Mouse (Mus musculus) thymus, postnatal 4 days (tissue): ENCODE data around the gene Mvb12a.

Experiments used
- DNase-seq: peaks from one replicate; pipeline ENCODE4 v3.0.0; 2021

The Mvb12a gene

GRCm38 (mm10) chr8:71527162-71527870 is 15.4 kb upstream of the Mvb12a start:
- no peak for DNase-seq

DNA sequence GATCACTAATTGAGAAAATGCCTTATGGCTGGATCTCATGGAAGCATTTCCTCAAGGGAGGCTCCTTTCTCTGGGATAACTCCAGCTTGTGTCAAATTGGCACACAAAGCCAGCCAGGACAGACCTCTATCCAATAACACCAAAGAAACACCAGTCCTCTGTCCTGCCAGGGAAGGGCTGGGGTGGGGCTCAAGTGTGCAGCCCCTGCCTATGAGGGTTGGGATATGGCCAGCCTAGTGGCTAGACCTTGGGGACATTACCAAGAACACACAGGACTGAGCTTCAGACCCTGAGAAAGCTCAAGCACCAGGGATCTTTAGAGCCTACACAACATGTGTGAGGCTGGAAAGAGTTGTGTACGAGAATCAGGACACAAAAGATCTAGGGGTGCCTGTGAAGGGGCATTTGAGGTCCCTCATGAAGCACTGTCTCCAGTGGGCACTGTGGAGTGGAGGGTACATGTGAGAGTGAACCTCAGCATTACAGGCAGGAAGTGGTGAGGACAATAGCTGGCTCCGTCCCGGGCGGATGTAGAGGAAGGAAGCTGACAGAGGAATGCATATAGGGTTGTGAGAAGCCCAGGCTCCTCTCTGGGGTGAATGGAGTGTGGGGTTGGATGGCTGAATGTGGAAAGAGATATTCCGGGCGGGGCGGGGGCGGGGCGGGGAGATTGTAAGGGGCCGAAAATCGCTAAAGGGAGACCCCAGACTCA is 14.2 kb upstream of the Mvb12a start:
- DNase-seq, result peak; percentile 66

DNA sequence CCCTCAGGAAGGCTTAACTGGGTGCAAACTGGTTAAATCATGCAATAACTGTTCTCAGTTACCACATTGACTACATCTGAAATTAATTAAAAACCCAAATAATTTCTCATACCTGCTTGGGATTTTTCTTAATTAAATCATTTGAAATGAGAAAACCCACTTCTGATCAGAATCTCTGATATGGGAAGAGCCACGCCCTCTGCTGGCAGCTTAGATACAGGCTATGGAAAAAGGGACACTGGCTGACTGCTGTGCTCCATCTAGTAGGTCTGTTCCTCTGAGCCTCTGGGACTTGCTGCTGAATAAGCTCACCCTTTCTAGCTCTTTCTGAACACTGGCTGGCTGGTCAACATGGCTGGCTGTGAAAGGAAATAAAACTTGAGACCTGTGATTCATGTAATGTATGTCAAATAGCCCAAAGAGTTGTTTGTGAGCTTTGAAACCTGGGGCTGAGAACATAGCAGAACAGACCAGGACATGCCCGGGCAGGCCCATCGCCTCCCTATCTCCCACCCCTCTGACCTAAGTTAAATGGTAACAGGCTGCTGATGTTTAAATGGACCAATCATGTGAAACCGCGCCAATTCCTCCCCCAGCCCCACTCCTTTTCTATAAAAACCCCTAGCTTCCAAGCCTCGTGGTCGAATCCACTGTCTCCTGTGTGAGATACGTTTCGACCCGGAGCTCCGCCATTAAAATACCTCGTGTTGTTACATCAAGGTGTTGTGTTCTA is 11.8 kb upstream of the Mvb12a start:
- DNase-seq, result peak; percentile 55

DNA sequence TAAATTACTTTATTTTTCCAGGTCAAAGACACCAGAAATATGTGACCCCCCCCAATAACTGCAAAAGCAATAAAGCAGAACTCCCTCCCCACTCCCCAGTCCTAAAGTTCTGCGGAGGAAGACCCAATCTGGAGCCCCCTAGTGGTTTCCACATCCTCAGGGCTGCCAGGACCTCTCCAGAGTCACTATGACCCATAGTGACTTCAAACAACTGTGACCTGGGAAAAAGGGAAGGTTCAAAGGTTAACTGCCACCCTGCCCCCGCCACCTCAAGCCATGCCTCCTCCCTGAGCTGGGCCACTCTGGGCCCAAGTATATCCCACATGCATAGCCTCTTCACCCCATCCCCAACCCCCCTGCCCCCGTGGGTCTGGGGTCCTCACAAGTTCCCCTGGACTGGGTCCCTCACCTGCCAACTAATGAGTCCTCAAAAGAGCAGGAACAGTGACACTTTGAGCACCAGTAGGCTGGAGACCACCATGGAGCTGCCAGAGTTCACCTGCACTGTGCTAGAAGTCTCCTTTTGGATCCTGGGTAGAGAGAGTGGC is 8.4 kb upstream of the Mvb12a start:
- DNase-seq, result no peak

DNA sequence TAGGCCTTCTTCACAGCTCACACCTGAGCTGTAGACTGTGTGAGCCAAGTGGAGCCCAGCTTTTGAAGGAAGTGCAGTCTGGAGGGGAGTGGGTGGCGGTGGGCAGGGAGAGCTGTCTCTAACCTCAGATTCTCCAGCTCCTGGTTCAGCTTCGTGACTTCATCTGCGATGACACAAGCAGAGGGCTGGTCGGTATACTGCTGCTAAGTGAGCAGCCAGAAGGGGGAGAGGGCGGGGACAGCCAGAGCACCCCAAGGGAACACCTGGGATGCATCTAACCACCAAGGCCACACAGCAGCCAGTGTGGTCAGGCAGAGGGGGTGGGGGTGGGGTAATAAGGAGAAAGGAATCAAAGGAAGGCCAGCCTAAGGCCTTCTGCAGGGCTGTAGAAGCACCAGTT is 7.1 kb upstream of the Mvb12a start:
- DNase-seq, result peak; percentile 70

DNA sequence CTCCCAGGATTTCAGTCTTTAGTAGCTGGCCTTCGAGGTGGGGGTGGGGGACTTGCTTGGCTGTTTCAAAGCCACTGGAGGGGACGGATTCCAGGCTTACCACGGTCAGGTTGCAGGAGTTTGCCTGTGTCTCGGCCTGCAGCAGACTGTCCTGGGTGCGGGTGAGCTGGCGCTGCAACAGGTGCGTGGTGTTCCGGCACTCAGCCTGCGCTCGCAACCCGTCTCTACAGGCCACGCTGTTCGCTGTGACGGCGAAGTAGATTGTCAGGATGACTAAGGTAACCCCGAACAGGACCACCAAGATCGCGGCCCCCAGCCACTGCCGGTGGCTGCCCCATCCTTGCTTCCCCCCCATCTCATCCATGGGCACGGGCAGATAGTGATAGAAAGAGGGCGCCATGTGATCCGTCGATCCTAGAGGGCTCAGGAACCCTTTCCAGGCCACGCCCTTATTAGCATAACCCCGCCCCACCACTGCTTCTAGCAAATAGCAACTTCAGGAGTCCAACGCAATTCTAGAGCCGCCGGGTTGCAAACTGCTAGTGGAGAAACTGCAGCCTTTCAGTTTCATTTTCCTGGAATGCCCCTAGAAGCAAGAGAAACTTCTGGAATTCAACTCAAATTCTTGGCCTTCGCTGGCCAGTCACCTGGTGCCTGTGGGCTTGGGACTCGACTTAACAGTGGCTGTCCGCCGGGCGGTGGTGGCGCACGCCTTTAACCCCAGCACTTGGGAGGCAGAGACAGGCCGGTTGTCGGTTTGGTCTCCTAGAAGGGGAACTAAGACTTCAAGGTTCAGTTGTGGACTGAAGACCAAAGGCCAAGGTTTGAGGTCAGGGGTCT is 5.5 kb upstream of the Mvb12a start, which contains the start of gene Bst2:
TSS of gene Bst2 (minus strand) at position 429 of the 840 bp plus-strand sequence.
- peak; percentile 89 for DNase-seq

- DNase-seq, result no peak
These were observed 1.0 kb downstream of the Mvb12a start for GRCm38 (mm10) chr8:71543755-71544154.

DNA sequence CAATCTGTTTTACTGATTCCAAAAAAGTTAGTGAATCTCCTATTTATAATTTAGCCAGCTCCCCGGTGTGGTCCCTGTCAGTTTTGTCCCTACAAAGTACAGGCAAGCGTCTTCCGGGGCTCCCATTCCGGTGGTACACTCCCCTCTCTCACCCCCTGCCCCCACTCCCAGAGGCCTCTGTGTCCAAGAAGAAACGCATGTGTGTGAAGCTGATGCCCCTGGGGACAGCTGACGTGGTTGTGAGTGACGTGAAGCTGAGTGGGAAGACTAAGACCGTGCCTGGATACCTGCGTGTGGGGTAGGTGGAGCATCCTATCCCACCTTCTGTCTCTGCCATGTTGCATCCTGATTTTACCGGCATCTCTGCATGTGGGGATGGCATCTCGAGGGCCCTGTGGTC is 2.3 kb downstream of the Mvb12a start:
- no peak for DNase-seq

DNA sequence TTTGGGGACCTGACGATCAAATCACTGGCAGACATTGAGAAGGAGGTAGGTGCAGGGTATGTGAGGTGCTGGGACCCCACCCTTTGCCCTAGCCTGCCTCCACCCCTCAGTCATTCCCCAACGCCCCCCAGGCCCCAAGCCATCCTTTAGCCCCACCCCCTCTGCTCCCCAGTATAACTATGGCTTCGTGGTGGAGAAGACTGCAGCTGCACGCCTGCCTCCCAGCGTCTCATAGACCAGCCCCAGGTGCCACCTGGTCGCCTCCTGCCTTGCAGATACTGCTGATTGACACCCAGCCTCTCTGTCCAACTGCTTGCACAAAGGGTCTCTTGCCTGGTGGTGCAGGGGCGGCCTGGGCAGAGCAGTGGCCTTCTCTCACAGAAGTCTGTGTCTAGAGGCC is 4.9 kb downstream of the Mvb12a start:
- DNase-seq, result peak; percentile 84

- DNase-seq, result peak; percentile 53
These were observed 8.0 kb downstream of the Mvb12a start for GRCm38 (mm10) chr8:71550754-71551153.

DNA sequence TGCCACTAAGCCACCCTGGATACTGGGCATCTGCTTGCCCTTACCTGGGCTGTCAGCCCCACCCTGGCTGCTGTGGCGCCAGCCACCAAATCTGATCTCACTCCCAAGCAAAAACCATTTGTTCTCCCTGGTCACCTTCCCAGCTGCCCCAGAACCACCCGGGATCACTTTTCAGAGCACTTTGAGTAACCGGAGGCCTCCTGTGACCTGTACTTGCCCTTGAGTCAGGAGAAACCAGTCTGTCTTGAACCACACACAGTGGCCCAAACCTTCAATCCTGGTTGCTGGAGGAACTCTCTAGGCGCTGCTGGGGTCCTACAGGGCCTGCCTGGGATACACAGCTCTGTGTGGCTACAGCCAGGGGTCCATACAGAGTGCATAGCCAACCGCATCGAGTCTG is 10.0 kb downstream of the Mvb12a start:
- no peak for DNase-seq

DNA sequence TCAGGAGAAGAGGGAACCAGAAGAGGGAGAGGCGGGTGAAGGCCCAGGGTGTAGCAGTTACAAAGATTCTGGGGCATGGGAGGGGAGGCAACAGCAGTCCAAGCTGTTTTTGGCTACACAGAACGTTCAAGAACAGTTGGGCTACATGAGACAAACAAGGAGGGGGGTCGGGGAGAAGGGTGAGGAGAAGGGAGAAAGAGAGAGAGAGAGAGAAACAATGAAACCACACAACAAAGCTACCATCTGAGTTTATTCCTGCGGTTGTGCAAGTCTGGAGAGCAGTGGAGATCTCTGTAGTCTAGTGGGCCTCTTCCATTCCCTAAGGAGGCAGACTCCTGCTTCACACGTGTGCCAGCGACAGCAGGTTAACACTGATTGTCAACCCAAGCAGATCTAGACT is 11.3 kb downstream of the Mvb12a start:
- DNase-seq, result no peak

GRCm38 (mm10) chr8:71554644-71555043 is 11.9 kb downstream of the Mvb12a start:
- no peak for DNase-seq

GRCm38 (mm10) chr8:71558071-71558957 is 15.6 kb downstream of the Mvb12a start, which contains the start of gene Tmem221:
Tmem221 (minus strand) TSS chr8:71558871.
- DNase-seq, result peak; percentile 82

- DNase-seq, result peak; percentile 93
These were observed 16.4 kb downstream of the Mvb12a start for GRCm38 (mm10) chr8:71558958-71559690.

DNA sequence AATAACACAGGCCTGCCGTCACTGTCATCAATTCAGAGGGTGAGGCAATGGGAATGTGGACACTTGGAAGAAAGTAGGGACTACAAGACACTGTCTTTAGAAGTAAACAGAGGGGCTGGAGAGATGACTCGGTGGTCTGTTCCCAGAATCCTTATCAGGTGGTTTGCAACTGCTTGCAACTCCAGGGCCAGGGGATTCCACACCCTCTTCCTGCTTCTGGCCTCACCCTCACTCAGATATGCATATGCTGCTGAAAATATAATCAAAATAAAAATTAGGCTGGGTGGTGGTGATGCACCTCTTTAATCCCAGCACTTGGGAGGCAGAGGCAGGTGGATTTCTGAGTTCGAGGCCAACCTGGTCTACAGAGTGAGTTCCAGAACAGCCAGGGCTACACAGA is 17.3 kb downstream of the Mvb12a start:
- no peak for DNase-seq

GRCm38 (mm10) chr8:71560765-71561164 is 18.0 kb downstream of the Mvb12a start:
- DNase-seq, result no peak

- peak; percentile 83 for DNase-seq
These were observed 18.7 kb downstream of the Mvb12a start for GRCm38 (mm10) chr8:71561401-71561800.

DNA sequence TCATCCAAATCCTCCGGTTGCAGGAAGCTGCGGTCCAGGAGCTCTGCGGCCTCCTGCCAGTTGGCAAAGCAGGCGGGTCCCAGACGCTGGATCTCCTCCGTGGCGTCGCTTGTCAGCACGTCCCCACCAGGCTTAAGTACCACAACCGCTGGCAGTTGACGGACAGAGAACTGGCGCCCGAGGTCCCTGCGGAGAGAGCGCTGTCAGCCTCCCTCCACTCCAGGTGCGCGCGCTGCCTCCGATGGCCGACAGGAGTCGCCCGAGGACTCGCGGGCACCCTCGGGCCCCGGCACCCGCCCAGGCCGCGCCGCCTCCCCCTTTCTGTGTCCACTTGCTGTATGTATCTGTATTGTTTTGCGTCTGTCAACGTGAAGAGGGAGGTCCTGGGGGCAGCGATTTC is 20.0 kb downstream of the Mvb12a start:
- peak; percentile 95 for DNase-seq

DNA sequence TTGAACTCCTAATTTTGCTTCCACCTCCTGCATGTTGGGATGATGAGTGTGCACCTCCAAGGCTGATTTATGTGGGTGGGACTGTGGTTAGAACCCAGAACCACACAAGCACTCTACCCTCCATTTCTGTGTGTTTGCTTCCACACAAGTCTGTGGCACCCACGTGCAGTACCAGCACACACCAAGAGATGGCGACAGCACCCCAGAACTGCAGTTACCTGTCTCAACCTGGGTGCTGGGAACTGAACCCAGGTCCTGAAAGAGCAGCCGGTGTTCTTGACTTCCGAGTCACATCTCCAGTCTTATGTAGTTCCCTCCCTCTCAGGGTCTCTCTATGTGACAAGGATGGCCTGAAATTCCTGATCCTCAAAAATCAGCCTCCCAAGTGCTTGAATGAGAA is 21.3 kb downstream of the Mvb12a start:
- peak; percentile 55 for DNase-seq

DNA sequence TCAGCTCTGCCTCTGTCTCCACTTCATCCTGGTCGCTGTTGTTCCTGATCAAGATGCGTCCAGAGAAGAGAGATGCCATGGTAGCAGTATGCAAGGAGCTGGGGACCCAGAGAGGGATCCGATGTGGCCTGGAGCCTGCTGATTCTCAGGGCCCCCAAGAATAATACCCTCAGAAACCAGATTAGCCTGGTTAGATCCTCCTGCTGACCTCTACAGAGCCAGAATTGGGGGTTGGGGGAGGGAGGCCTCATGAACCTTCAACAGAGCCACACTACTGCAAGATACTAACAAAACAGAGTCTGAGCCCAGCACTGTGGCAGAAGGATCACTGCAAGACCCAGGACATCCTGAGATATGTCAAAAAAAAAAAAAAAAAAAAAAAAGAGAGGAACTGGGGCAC is 23.8 kb downstream of the Mvb12a start, which contains the start of gene Nxnl1:
TSS of gene Nxnl1 (minus strand) at position 101 of the 400 bp plus-strand sequence.
- DNase-seq, result no peak
